Mouse (Mus musculus) layer of hippocampus, postnatal 14 days (tissue): ENCODE results near the gene Mettl21a. TPM values are rescaled to one million over a fixed set of nuclear protein-coding genes. Genes with fewer than 3 reads are reported as not detected.
"Not testable (repeated sequence)": the region's sequence is repeated elsewhere in the genome, so short reads cannot be mapped to it uniquely, and the experiment has no call there.

Experiments
- DNase-seq, 2 experiments: peaks; one replicate each; pipeline ENCODE4 v3.0.0; 2021 to 2022; ENCODE audit warnings: low spot score in 2 of 2, mixed read lengths in 1 of 2
- total RNA-seq, 2 experiments: library from RNA; stranded (reverse); gene quantifications; 2 replicates each; pipeline ENCODE4 v1.2.3; 2021

Gene Mettl21a
- total RNA-seq, 2 experiments from 2014 or later = 8.5 to 11.8 TPM

GRCm38 (mm10) chr1:64615531-64615991 is 1.5 kb downstream of the Mettl21a start:
- no peak for DNase-seq

- DNase-seq = no peak
These were observed 2.2 kb downstream of the Mettl21a start for GRCm38 (mm10) chr1:64614801-64615345.

GRCm38 (mm10) chr1:64614311-64614710 is 2.7 kb downstream of the Mettl21a start:
- no peak for DNase-seq

- DNase-seq = no peak
These were observed 7.1 kb downstream of the Mettl21a start for GRCm38 (mm10) chr1:64609976-64610375.

GRCm38 (mm10) chr1:64609145-64609544 is 7.9 kb downstream of the Mettl21a start:
- DNase-seq = no peak

- no peak for DNase-seq
These were observed 13.7 kb downstream of the Mettl21a start for GRCm38 (mm10) chr1:64603381-64603780.

GRCm38 (mm10) chr1:64601242-64601842 is 15.7 kb downstream of the Mettl21a start:
- no peak for DNase-seq

- DNase-seq = no peak
These were observed 16.5 kb downstream of the Mettl21a start for GRCm38 (mm10) chr1:64600413-64601077.

- no peak for DNase-seq
These were observed 18.1 kb downstream of the Mettl21a start for GRCm38 (mm10) chr1:64598926-64599325.

GRCm38 (mm10) chr1:64578801-64579200 is 38.2 kb downstream of the Mettl21a start:
- no peak for DNase-seq

- not testable (repeated sequence) for DNase-seq
These were observed 39.1 kb downstream of the Mettl21a start for GRCm38 (mm10) chr1:64577911-64578310.

- DNase-seq = no peak
These were observed 40.3 kb downstream of the Mettl21a start for GRCm38 (mm10) chr1:64576732-64577131.

- no peak for DNase-seq
These were observed 41.0 kb downstream of the Mettl21a start for GRCm38 (mm10) chr1:64576022-64576421.

- no peak for DNase-seq
These were observed 48.8 kb downstream of the Mettl21a start for GRCm38 (mm10) chr1:64568206-64568605.

GRCm38 (mm10) chr1:64560105-64560504 is 56.9 kb downstream of the Mettl21a start:
- DNase-seq = no peak

Other genes starting within 250 kb of the Mettl21a start
- gene Creb1, start 84.6 kb downstream of the Mettl21a start, total RNA-seq = 10 to 100 TPM; 44.2 to 48.9 TPM
- 10 to 100 TPM; 19.5 to 23.9 TPM for gene Ccnyl1, start 73.2 kb upstream of the Mettl21a start, total RNA-seq
- 1 to 10 TPM; 1.1 to 1.2 TPM for gene Fzd5, start 120.5 kb upstream of the Mettl21a start, total RNA-seq